Mouse (Mus musculus): ENCODE measurements at regions not wholly inside any gene's neighbourhood (a gene's known extent, or its start where the extent isn't known, plus 50 kb on each side); places are given as distances from the start of the nearest gene placed in this dataset.

GRCm38 (mm10) chr6:84267526-84267925, 259.1 kb downstream of the Dysf start:
- TF ChIP-seq TAL1 (IDR thresholded peaks at IDR 0.05; ENCODE audit: low read length), result no peak
- TF ChIP-seq GATA1 (IDR thresholded peaks at IDR 0.05; ENCODE audit: low read length), result no peak

Measured in erythroblast, embryonic 14.5 days (primary cell).